Mouse (Mus musculus): Measurements from ENCODE around the gene Ccdc126. TPM values are rescaled to one million over a fixed set of nuclear protein-coding genes. Genes with fewer than 3 reads are reported as not detected.

The Ccdc126 gene
- 7.5 and 9.9 TPM in 2 replicates for polyA plus RNA-seq (2015; fragmentation: Nextera tagmentation; extraction: Ambion mirVana)

DNA sequence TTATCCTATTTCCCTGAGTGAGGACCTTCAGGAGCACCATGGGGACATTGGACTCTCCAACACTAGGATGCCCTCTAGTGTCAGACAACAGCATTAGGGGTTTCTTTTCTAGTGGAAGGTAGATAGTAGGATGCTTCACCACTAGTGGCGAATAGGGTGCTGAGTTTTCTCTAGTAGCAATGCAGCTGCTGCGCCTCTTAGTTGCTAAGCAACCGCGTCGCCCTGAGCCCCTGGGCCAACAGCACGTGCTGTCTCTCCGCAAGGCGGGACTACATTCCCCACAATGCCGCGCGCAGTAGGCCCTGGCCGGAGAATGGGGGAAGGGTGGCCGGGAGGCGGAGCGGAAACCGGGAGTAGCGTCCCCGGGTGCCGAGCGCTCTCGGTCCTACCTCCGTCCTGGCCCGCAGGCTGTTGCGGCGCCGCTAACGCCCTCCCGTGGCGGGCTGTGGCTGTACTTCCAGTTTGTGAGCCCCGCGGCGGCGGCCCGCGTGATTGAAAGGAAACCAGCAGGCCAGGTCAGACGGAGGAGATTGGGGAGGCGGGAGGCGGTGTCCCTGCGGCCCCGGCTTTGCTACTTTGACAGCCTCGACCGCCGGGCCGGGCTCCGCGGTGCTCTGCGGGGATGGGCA lies at the start of gene Ccdc126:
TSS of gene Ccdc126 (plus strand) at position 309 of the 629 bp plus-strand sequence.
- ATAC-seq (replicated peaks; ENCODE audit: extremely low read depth, insufficient read depth, low FRiP score), result peak; percentile 99
- WGBS, result under 1% methylated on average over 47 of the region's 47 CpGs
- peak within 1 kb of the TSS; percentile 83 for H3K4me2 ChIP-seq (ENCODE audit: low read depth, low read length)

DNA sequence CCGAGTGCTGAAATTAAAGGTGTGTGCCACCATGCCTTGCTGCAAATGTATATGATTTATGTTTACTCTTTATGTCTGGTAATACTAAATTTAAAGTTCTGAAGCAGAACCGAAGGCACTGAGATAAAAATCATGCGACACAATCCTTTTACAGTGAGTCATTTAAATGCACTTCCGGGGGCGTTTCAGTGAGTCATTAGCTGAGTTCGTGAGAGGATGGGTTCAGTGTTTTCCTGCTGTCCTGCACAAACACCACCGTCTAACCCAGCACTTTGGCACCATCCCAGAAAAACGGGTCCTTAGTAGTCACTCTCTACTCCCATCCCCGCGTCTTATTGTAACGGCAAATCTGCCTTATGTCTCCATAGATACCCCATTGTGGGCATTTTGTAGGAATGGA lies 49.2 kb upstream of the Ccdc126 start:
- WGBS, result 45% methylated on average over 11 of the region's 11 CpGs
- no peaks in the 10 kb centered on the region for H3K27me3 ChIP-seq (ENCODE audit: control insufficient read depth, insufficient read depth, low read length)
- H3K4me3 ChIP-seq (ENCODE audit: low read length), result no peak overlapping the region
- no peak overlapping the region for H3K4me2 ChIP-seq (ENCODE audit: low read depth, low read length)
- ATAC-seq (replicated peaks; ENCODE audit: extremely low read depth, insufficient read depth, low FRiP score), result no peak
- H3K4me1 ChIP-seq (ENCODE audit: control insufficient read depth, insufficient read depth, low read length), result no peaks in the 10 kb centered on the region
- H3K36me3 ChIP-seq (ENCODE audit: control insufficient read depth, insufficient read depth), result no peaks in the 10 kb centered on the region
- no peak overlapping the region for H3K9ac ChIP-seq (ENCODE audit: low read length)
- no peak overlapping the region for H3K27ac ChIP-seq (ENCODE audit: low read length)
- no peaks in the 10 kb centered on the region for H3K9me3 ChIP-seq (replicated peaks; ENCODE audit: control insufficient read depth, low read length)

More for the DNA sequence above, at the start of gene Ccdc126:
- peak within 1 kb of the TSS; percentile 81 for H3K27ac ChIP-seq (ENCODE audit: low read length)
- H3K9me3 ChIP-seq (replicated peaks; ENCODE audit: control insufficient read depth, low read length), result no peaks in the 10 kb centered on the region
- peak within 1 kb of the TSS; percentile 86 for H3K9ac ChIP-seq (ENCODE audit: low read length)
- no peaks in the 10 kb centered on the region for H3K36me3 ChIP-seq (ENCODE audit: control insufficient read depth, insufficient read depth)
- peaks cover 13% of the 10 kb centered on the region for H3K4me1 ChIP-seq (ENCODE audit: control insufficient read depth, insufficient read depth, low read length)
- peak within 1 kb of the TSS; percentile 72 for H3K4me3 ChIP-seq (ENCODE audit: low read length)
- no peaks in the 10 kb centered on the region for H3K27me3 ChIP-seq (ENCODE audit: control insufficient read depth, insufficient read depth, low read length)

DNA sequence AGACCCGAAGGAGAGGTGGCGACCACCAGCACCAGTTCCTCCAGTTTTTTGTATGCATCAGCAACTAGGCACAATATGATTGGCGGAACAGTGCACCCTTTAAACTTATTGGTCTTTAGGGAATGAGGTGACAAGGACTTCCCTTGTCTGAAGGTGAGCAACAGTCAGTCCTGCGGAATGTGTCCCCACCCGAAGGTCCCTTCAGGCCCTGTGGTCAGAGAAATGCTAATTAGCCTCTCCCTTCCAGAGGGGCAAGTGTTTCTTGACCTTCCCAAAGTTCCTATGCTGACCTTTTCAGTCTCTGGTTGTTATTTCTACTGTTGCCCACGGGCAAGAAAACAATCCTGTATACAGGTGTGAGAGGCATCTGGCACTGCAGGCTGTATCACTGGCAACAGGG lies 47.3 kb upstream of the Ccdc126 start:
- no peak overlapping the region for H3K9ac ChIP-seq (ENCODE audit: low read length)
- no peaks in the 10 kb centered on the region for H3K27me3 ChIP-seq (ENCODE audit: control insufficient read depth, insufficient read depth, low read length)
- H3K4me1 ChIP-seq (ENCODE audit: control insufficient read depth, insufficient read depth, low read length), result no peaks in the 10 kb centered on the region; the same call in 1 of the 2 replicates
- 75% methylated on average over 6 of the region's 6 CpGs for WGBS
- no peaks in the 10 kb centered on the region for H3K9me3 ChIP-seq (replicated peaks; ENCODE audit: control insufficient read depth, low read length)
- no peak overlapping the region for H3K4me3 ChIP-seq (ENCODE audit: low read length)
- no peak overlapping the region for H3K4me2 ChIP-seq (ENCODE audit: low read depth, low read length)
- H3K27ac ChIP-seq (ENCODE audit: low read length), result no peak overlapping the region
- no peak for ATAC-seq (replicated peaks; ENCODE audit: extremely low read depth, insufficient read depth, low FRiP score)
- H3K36me3 ChIP-seq (ENCODE audit: control insufficient read depth, insufficient read depth), result no peaks in the 10 kb centered on the region

DNA sequence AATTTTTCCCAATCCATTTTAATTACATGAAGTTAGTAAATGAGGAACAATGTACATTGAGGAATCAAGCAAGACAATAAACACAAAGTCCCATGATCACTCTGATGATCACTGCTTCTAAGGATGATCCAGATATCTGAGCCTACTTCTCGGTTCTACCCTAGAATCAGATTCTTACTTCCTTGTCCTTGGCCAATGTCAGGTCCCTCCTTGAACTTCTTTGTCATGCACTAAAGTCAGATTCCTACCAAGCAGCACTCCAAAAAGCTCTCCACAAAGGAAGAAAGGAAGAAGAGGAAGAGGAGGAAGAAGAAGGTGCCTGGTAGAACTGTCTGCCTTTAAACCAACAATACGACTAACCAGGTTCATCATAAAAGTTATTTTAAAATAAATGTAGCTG lies 46.2 kb upstream of the Ccdc126 start:
- H3K4me2 ChIP-seq (ENCODE audit: low read depth, low read length), result no peak overlapping the region
- ATAC-seq (replicated peaks; ENCODE audit: extremely low read depth, insufficient read depth, low FRiP score), result no peak
- no peak overlapping the region for H3K4me3 ChIP-seq (ENCODE audit: low read length)
- no peaks in the 10 kb centered on the region for H3K27me3 ChIP-seq (ENCODE audit: control insufficient read depth, insufficient read depth, low read length)
- no peaks in the 10 kb centered on the region for H3K36me3 ChIP-seq (ENCODE audit: control insufficient read depth, insufficient read depth)
- H3K4me1 ChIP-seq (ENCODE audit: control insufficient read depth, insufficient read depth, low read length), result no peaks in the 10 kb centered on the region; the same call in 1 of the 2 replicates
- H3K9me3 ChIP-seq (replicated peaks; ENCODE audit: control insufficient read depth, low read length), result no peaks in the 10 kb centered on the region
- WGBS, result 79% methylated on average over 2 of the region's 2 CpGs
- H3K27ac ChIP-seq (ENCODE audit: low read length), result no peak overlapping the region
- H3K9ac ChIP-seq (ENCODE audit: low read length), result no peak overlapping the region

DNA sequence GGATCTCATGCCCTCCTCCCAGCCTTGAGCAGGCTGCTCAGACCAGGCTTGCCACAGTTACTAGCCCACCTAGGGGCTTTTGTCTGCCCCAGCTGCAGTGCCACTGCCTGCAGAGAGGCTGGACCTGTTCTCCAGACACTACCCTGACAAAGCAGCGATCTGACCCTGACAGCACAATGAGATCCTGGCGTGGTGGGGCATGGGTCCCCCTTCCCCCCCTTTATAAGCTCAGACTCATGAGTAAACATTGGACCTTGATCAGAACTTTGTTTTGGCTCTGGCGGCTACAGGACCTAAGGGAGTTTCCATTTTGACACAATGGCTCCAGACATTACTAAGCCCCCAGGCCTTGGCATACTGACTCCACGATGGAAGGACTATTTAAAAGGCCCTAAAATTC lies 45.1 kb upstream of the Ccdc126 start:
- Histone ChIP-seq H3K4me1 (ENCODE audit: control insufficient read depth, insufficient read depth, low read length) (no peaks in the 10 kb centered on the region; the same call in 1 of the 2 replicates), H3K4me2 (ENCODE audit: low read depth, low read length) (no peak overlapping the region), H3K27me3 (ENCODE audit: control insufficient read depth, insufficient read depth, low read length) (no peaks in the 10 kb centered on the region), H3K4me3 (ENCODE audit: low read length) (no peak overlapping the region), H3K36me3 (ENCODE audit: control insufficient read depth, insufficient read depth) (no peaks in the 10 kb centered on the region), H3K9ac (ENCODE audit: low read length) (no peak overlapping the region), H3K27ac (ENCODE audit: low read length) (no peak overlapping the region), H3K9me3 (replicated peaks; ENCODE audit: control insufficient read depth, low read length) (no peaks in the 10 kb centered on the region)
- 47% methylated on average over 4 of the region's 4 CpGs for WGBS
- no peak for ATAC-seq (replicated peaks; ENCODE audit: extremely low read depth, insufficient read depth, low FRiP score)

DNA sequence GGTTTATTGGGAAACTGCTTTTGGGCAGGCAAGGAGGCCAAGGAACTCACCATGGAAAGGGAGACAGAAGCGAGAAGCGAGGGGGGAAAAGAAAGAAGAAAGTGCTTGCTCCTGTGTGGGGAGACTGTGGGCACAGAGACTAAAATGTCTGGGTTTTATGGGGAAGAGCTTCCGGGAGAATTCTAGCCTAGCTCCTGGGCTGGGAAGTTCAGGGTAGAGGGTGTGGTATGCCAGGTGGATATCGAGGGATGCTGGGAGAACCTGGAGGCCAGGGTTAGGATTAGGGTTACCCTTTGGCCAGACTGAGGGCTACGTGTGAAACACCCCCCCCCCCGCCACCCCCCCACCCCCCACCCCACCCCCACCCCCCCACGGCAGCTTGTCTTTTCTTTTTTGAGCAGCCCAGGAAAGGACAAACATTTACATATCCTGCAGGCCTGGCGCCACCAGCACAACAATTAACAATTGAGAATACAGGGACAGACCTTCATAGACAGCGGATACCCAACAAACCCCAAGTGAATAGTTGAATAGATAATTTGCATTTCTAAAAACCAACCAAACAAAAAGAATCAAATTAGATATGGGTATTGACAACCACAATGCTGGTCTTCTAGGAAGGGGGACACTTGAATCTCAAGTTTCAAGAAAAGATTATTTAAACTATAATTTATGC lies 44.5 kb upstream of the Ccdc126 start:
- WGBS, result 72% methylated on average over 9 of the region's 9 CpGs

DNA sequence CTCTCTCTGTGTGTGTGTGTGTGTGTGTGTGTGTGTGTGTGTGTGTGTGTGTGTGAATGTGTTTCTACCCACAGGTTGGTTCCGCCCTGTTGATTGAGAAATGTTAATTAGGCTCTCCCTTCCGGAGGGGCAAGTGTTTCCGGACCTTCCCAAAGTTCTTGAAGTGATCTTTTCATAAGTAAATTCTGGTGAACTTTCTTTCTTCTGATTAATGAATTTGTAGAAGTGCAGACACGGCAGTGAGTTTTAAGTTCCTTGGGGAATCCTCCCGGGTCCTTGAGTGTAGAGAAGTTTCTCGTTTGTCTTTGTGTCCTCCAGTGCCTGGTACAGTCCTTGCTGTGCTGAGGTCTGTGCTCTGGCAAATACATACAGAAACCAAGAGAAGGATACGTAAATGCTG lies 43.8 kb upstream of the Ccdc126 start:
- no peaks in the 10 kb centered on the region for H3K27me3 ChIP-seq (ENCODE audit: control insufficient read depth, insufficient read depth, low read length)
- no peaks in the 10 kb centered on the region; the same call in 1 of the 2 replicates for H3K4me1 ChIP-seq (ENCODE audit: control insufficient read depth, insufficient read depth, low read length)
- no peak overlapping the region for H3K4me2 ChIP-seq (ENCODE audit: low read depth, low read length)
- 83% methylated on average over 7 of the region's 7 CpGs for WGBS
- no peak for ATAC-seq (replicated peaks; ENCODE audit: extremely low read depth, insufficient read depth, low FRiP score)
- H3K36me3 ChIP-seq (ENCODE audit: control insufficient read depth, insufficient read depth), result no peaks in the 10 kb centered on the region
- no peak overlapping the region for H3K27ac ChIP-seq (ENCODE audit: low read length)
- H3K9ac ChIP-seq (ENCODE audit: low read length), result no peak overlapping the region
- no peak overlapping the region for H3K4me3 ChIP-seq (ENCODE audit: low read length)
- H3K9me3 ChIP-seq (replicated peaks; ENCODE audit: control insufficient read depth, low read length), result no peaks in the 10 kb centered on the region

More for the DNA sequence above, 44.5 kb upstream of the Ccdc126 start:
- Histone ChIP-seq H3K4me3 (ENCODE audit: low read length) (no peak overlapping the region), H3K36me3 (ENCODE audit: control insufficient read depth, insufficient read depth) (no peaks in the 10 kb centered on the region), H3K9me3 (replicated peaks; ENCODE audit: control insufficient read depth, low read length) (no peaks in the 10 kb centered on the region), H3K27me3 (ENCODE audit: control insufficient read depth, insufficient read depth, low read length) (no peaks in the 10 kb centered on the region), H3K27ac (ENCODE audit: low read length) (no peak overlapping the region), H3K4me2 (ENCODE audit: low read depth, low read length) (no peak overlapping the region), H3K4me1 (ENCODE audit: control insufficient read depth, insufficient read depth, low read length) (no peaks in the 10 kb centered on the region; the same call in 1 of the 2 replicates), H3K9ac (ENCODE audit: low read length) (no peak overlapping the region)
- ATAC-seq (replicated peaks; ENCODE audit: extremely low read depth, insufficient read depth, low FRiP score), result no peak

DNA sequence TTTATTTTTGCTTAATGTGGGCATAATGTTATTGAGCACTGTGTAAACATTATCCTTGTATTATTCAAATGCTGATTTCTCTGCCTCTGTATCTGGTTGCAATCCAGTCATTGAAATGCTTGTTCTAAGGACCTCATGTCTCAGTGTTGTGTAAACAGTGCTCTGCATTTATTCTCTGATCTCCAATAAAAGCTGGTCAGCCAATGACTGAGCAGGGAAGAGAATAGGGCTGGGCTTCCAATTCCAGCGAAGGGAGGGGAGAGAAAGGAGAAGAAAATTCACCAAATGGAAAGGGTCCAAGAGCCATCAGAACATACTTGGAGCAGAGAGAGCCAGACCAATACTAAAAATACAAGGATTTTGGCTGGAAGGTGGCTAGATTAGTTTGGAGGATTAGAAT lies 38.1 kb upstream of the Ccdc126 start:
- Histone ChIP-seq H3K4me3 (ENCODE audit: low read length) (no peak overlapping the region), H3K4me1 (ENCODE audit: control insufficient read depth, insufficient read depth, low read length) (no peaks in the 10 kb centered on the region; the same call in 1 of the 2 replicates), H3K36me3 (ENCODE audit: control insufficient read depth, insufficient read depth) (no peaks in the 10 kb centered on the region), H3K9ac (ENCODE audit: low read length) (no peak overlapping the region), H3K27ac (ENCODE audit: low read length) (no peak overlapping the region), H3K4me2 (ENCODE audit: low read depth, low read length) (no peak overlapping the region), H3K9me3 (replicated peaks; ENCODE audit: control insufficient read depth, low read length) (no peaks in the 10 kb centered on the region), H3K27me3 (ENCODE audit: control insufficient read depth, insufficient read depth, low read length) (no peaks in the 10 kb centered on the region)
- 52% methylated on average over 1 of the region's 1 CpGs for WGBS
- ATAC-seq (replicated peaks; ENCODE audit: extremely low read depth, insufficient read depth, low FRiP score), result no peak

DNA sequence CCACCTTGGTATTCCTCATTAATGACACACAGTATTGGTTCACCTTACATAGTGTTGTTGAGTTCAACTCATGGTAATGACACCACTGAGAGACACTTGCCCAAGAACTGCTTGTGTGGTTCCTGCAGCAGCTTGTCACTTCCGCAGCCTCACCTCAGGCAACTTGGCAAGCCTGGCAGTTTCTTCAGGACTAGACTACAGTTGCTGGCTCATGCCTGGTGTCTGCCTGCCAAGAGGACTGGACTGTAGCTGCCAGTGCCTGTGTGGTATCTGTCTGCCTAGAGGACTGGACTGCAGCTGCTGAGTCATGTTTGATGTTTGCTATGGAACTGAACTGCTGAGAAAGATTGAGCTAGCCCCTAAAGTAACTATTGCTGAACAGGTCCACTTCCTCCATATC lies 37.0 kb upstream of the Ccdc126 start:
- no peak overlapping the region for H3K9ac ChIP-seq (ENCODE audit: low read length)
- H3K4me2 ChIP-seq (ENCODE audit: low read depth, low read length), result no peak overlapping the region
- WGBS, result 48% methylated on average over 1 of the region's 1 CpGs
- no peaks in the 10 kb centered on the region for H3K27me3 ChIP-seq (ENCODE audit: control insufficient read depth, insufficient read depth, low read length)
- no peak overlapping the region for H3K4me3 ChIP-seq (ENCODE audit: low read length)
- no peak for ATAC-seq (replicated peaks; ENCODE audit: extremely low read depth, insufficient read depth, low FRiP score)
- no peak overlapping the region for H3K27ac ChIP-seq (ENCODE audit: low read length)
- no peaks in the 10 kb centered on the region for H3K36me3 ChIP-seq (ENCODE audit: control insufficient read depth, insufficient read depth)
- H3K9me3 ChIP-seq (replicated peaks; ENCODE audit: control insufficient read depth, low read length), result no peaks in the 10 kb centered on the region
- H3K4me1 ChIP-seq (ENCODE audit: control insufficient read depth, insufficient read depth, low read length), result no peaks in the 10 kb centered on the region
